Comparison of ENCODE assay signal across 11 mouse cellular contexts in genomic region chr2:144202151-144202550, GRCm38 (mm10).
A peak's percentile ranks its signal among the peaks of the same experiment; 100 is the strongest.
DNase-seq lines count a peak whose midpoint lies in the region; ATAC-seq lines count a peak whose summit lies in the region.
"Had no signal": no experiment of that assay in that cellular context is flagged by ENCODE, and none has a peak within 500 bp of the region (broad histone marks: within the 10 kb centered on the region; RNA-seq: fewer than 3 reads in every experiment).

No protein-coding gene starts in this region.

- H3K4me3 ChIP-seq in hindbrain, embryonic 10.5 days = no peak overlapping the region
- no peak overlapping the region for H3K4me3 ChIP-seq in hindbrain, embryonic 13.5 days
- no peak overlapping the region for H3K4me3 ChIP-seq in midbrain, embryonic 11.5 days (ENCODE audit: low read depth, low read length)
- H3K4me3 ChIP-seq in midbrain, embryonic 14.5 days (replicated peaks; ENCODE audit: low read depth, low read length) = no peak overlapping the region
- no peak overlapping the region for H3K4me3 ChIP-seq in limb, embryonic 15.5 days
- H3K4me3 ChIP-seq: liver, embryonic 12.5 days had no signal

- H3K9me3 ChIP-seq in hindbrain, embryonic 10.5 days = 0 out of 2 replicates have a peak, but pooled peaks cover 2% of the 10 kb centered on the region
- no peaks in the 10 kb centered on the region for H3K9me3 ChIP-seq in hindbrain, embryonic 13.5 days
- no peaks in the 10 kb centered on the region for H3K9me3 ChIP-seq in midbrain, embryonic 11.5 days (ENCODE audit: control insufficient read depth, low read length)
- H3K9me3 ChIP-seq in midbrain, embryonic 14.5 days (ENCODE audit: control insufficient read depth, low read length) = no peaks in the 10 kb centered on the region
- H3K9me3 ChIP-seq in limb, embryonic 15.5 days = no peaks in the 10 kb centered on the region
- H3K9me3 ChIP-seq: liver, embryonic 12.5 days had no signal

- H3K9ac ChIP-seq in hindbrain, embryonic 13.5 days = no peak overlapping the region
- no peak overlapping the region for H3K9ac ChIP-seq in midbrain, embryonic 11.5 days (ENCODE audit: low read length)
- H3K9ac ChIP-seq in midbrain, embryonic 14.5 days (replicated peaks; ENCODE audit: low read length) = no peak overlapping the region
- no peak overlapping the region for H3K9ac ChIP-seq in limb, embryonic 15.5 days
- H3K9ac ChIP-seq: liver, embryonic 12.5 days had no signal

- H3K27ac ChIP-seq in hindbrain, embryonic 10.5 days = 0 out of 2 replicates have a peak overlapping the region, but pooled peaks have one; percentile 35
- no peak overlapping the region for H3K27ac ChIP-seq in hindbrain, embryonic 13.5 days
- no peak overlapping the region for H3K27ac ChIP-seq in midbrain, embryonic 11.5 days (ENCODE audit: low read depth, low read length)
- H3K27ac ChIP-seq in midbrain, embryonic 14.5 days (replicated peaks; ENCODE audit: low read depth, low read length) = no peak overlapping the region
- H3K27ac ChIP-seq in limb, embryonic 15.5 days = peak overlapping the region; percentile 65
- H3K27ac ChIP-seq: liver, embryonic 12.5 days had no signal

- no peaks in the 10 kb centered on the region for H3K36me3 ChIP-seq in hindbrain, embryonic 10.5 days
- H3K36me3 ChIP-seq in hindbrain, embryonic 13.5 days = no peaks in the 10 kb centered on the region
- H3K36me3 ChIP-seq in midbrain, embryonic 11.5 days (ENCODE audit: control insufficient read depth, insufficient read depth, low read length) = no peaks in the 10 kb centered on the region
- no peaks in the 10 kb centered on the region for H3K36me3 ChIP-seq in midbrain, embryonic 14.5 days (ENCODE audit: control insufficient read depth, insufficient read depth, low read length)
- no peaks in the 10 kb centered on the region for H3K36me3 ChIP-seq in limb, embryonic 15.5 days
- H3K36me3 ChIP-seq: liver, embryonic 12.5 days had no signal

- H3K27me3 ChIP-seq in hindbrain, embryonic 10.5 days (ENCODE audit: insufficient read depth, poor library complexity, severe bottlenecking) = no peaks in the 10 kb centered on the region
- no peaks in the 10 kb centered on the region for H3K27me3 ChIP-seq in hindbrain, embryonic 13.5 days
- no peaks in the 10 kb centered on the region for H3K27me3 ChIP-seq in midbrain, embryonic 11.5 days (ENCODE audit: control insufficient read depth, insufficient read depth, low read length)
- H3K27me3 ChIP-seq in midbrain, embryonic 14.5 days (ENCODE audit: control insufficient read depth, insufficient read depth, low read length) = no peaks in the 10 kb centered on the region
- H3K27me3 ChIP-seq in limb, embryonic 15.5 days = no peaks in the 10 kb centered on the region
- H3K27me3 ChIP-seq: liver, embryonic 12.5 days had no signal

- ATAC-seq in hindbrain, embryonic 13.5 days (ENCODE audit: low FRiP score) = no peak
- ATAC-seq in midbrain, embryonic 11.5 days (ENCODE audit: low FRiP score) = no peak
- ATAC-seq in midbrain, embryonic 14.5 days (ENCODE audit: low FRiP score, low TSS enrichment) = no peak
- ATAC-seq in limb, embryonic 15.5 days (ENCODE audit: insufficient number of reproducible peaks, low FRiP score, low TSS enrichment, low read depth) = peak; percentile 14; the same call in 1 of the 2 replicates
- no peak for ATAC-seq in megakaryocyte progenitor cell, adult 5-6 weeks (replicated peaks; ENCODE audit: poor library complexity)
- ATAC-seq: liver, embryonic 12.5 days had no signal

- no peak for DNase-seq in hindbrain, embryonic 10.5 days (ENCODE audit: low spot score)
- peak; percentile 72 for DNase-seq in midbrain, embryonic 11.5 days (ENCODE audit: low spot score, missing footprints)
- no peak for DNase-seq in midbrain, embryonic 14.5 days
- DNase-seq in brain, adult 2 months (ENCODE audit: low read depth, low spot score) = peak; percentile 27
- DNase-seq: layer of hippocampus, postnatal 36 days; lung, postnatal 36 days; thymus, postnatal 25 days had no signal

- 67% methylated on average over 4 of the region's 4 CpGs for WGBS in hindbrain, embryonic 10.5 days
- 79% methylated on average over 4 of the region's 4 CpGs for WGBS in hindbrain, embryonic 13.5 days
- WGBS in midbrain, embryonic 11.5 days = 76% methylated on average over 4 of the region's 4 CpGs
- WGBS in midbrain, embryonic 14.5 days = 70% methylated on average over 4 of the region's 4 CpGs
- 56% methylated on average over 4 of the region's 4 CpGs for WGBS in limb, embryonic 15.5 days

- peaks cover 11% of the 10 kb centered on the region for H3K4me1 ChIP-seq in hindbrain, embryonic 10.5 days (replicated peaks)
- H3K4me1 ChIP-seq in hindbrain, embryonic 13.5 days (replicated peaks) = peaks cover 9% of the 10 kb centered on the region; the same call in 1 of the 2 replicates
- no peaks in the 10 kb centered on the region for H3K4me1 ChIP-seq in midbrain, embryonic 11.5 days (ENCODE audit: control insufficient read depth, insufficient read depth, low read length)
- H3K4me1 ChIP-seq in midbrain, embryonic 14.5 days (ENCODE audit: control insufficient read depth, insufficient read depth, low read length) = no peaks in the 10 kb centered on the region
- peaks cover 16% of the 10 kb centered on the region for H3K4me1 ChIP-seq in limb, embryonic 15.5 days

- no peak overlapping the region for H3K4me2 ChIP-seq in hindbrain, embryonic 13.5 days
- H3K4me2 ChIP-seq in midbrain, embryonic 11.5 days = no peak overlapping the region
- H3K4me2 ChIP-seq in midbrain, embryonic 14.5 days (ENCODE audit: low read length) = no peak overlapping the region
- no peak overlapping the region for H3K4me2 ChIP-seq in limb, embryonic 15.5 days
- H3K4me2 ChIP-seq: liver, embryonic 12.5 days had no signal

Comparison
In these comparisons a context has a peak if more than half of its experiments do, and no peak if none do; other contexts are left out.
1. DNase-seq: peak in midbrain, embryonic 11.5 days (single experiment) and brain, adult 2 months (single experiment); none in hindbrain, embryonic 10.5 days (single experiment) and midbrain, embryonic 14.5 days (single experiment).
2. H3K27ac ChIP-seq: peak in hindbrain, embryonic 10.5 days (single experiment) and limb, embryonic 15.5 days (single experiment); none in hindbrain, embryonic 13.5 days (single experiment), midbrain, embryonic 11.5 days (single experiment) and midbrain, embryonic 14.5 days (single experiment).